Mouse (Mus musculus) CH12F3 (cell line): ENCODE data around the gene Paqr6.
"Not testable (repeated sequence)": the region's sequence is repeated elsewhere in the genome, so short reads cannot be mapped to it uniquely, and the experiment has no call there.

Source experiments
- in situ Hi-C: fragments of 300-500 bp; cut with MboI; formaldehyde crosslinking; loops from 2 replicates; pipeline ENCODE4 v1.14.3; 2020; ENCODE audit warnings: low sequenced_read_pairs

Paqr6 gene

GRCm38 (mm10) chr3:88365705-88366361, 1.4 kb downstream of the Paqr6 start:
- in situ Hi-C loops, result no loop called here

- in situ Hi-C loops, result not testable (repeated sequence)
Measured at GRCm38 (mm10) chr3:88366830-88367428, 2.5 kb downstream of the Paqr6 start.

GRCm38 (mm10) chr3:88367517-88367916, 3.1 kb downstream of the Paqr6 start:
- in situ Hi-C loops, result not testable (repeated sequence)

GRCm38 (mm10) chr3:88368511-88368910, 4.1 kb downstream of the Paqr6 start:
- in situ Hi-C loops, result not testable (repeated sequence)

GRCm38 (mm10) chr3:88372643-88373042, 8.3 kb downstream of the Paqr6 start, which contains the start of gene Bglap3:
TSS of gene Bglap3 (minus strand) at chr3:88372743.
- in situ Hi-C loops, result not testable (repeated sequence)

- in situ Hi-C loops, result not testable (repeated sequence)
Measured at GRCm38 (mm10) chr3:88375750-88376626, 11.6 kb downstream of the Paqr6 start.

- in situ Hi-C loops, result not testable (repeated sequence)
Measured at GRCm38 (mm10) chr3:88376644-88377043, 12.3 kb downstream of the Paqr6 start.

- in situ Hi-C loops, result not testable (repeated sequence)
Measured at GRCm38 (mm10) chr3:88378599-88378998, 14.2 kb downstream of the Paqr6 start, which contains the start of gene Bglap2. TSS of gene Bglap2 (minus strand) at chr3:88378699.

GRCm38 (mm10) chr3:88381389-88382315, 17.3 kb downstream of the Paqr6 start:
- in situ Hi-C loops, result not testable (repeated sequence)

- in situ Hi-C loops, result not testable (repeated sequence)
Measured at GRCm38 (mm10) chr3:88382383-88382782, 18.0 kb downstream of the Paqr6 start.

- in situ Hi-C loops, result no loop called here
Measured at GRCm38 (mm10) chr3:88384364-88384763, 20.0 kb downstream of the Paqr6 start, which contains the start of gene Bglap. TSS of gene Bglap (minus strand) at chr3:88384464.

- in situ Hi-C loops, result no loop called here
Measured at GRCm38 (mm10) chr3:88393776-88394375, 29.5 kb downstream of the Paqr6 start.

- in situ Hi-C loops, result no loop called here
Measured at GRCm38 (mm10) chr3:88395288-88395687, 30.9 kb downstream of the Paqr6 start.

- in situ Hi-C loops, result no loop called here
Measured at GRCm38 (mm10) chr3:88395742-88396141, 31.4 kb downstream of the Paqr6 start.

- in situ Hi-C loops, result no loop called here
Measured at GRCm38 (mm10) chr3:88398666-88399065, 34.3 kb downstream of the Paqr6 start.

GRCm38 (mm10) chr3:88403522-88404230, 39.3 kb downstream of the Paqr6 start:
- in situ Hi-C loops, result no loop called here

- in situ Hi-C loops, result loop anchor here (5.0 kb wide), 1 partner anchor 65 kb away; no protein-coding TSS in a partner anchor
Measured at GRCm38 (mm10) chr3:88407090-88407489, 42.7 kb downstream of the Paqr6 start.

GRCm38 (mm10) chr3:88407529-88407928, 43.1 kb downstream of the Paqr6 start:
- in situ Hi-C loops, result loop anchor here (5.0 kb wide), 1 partner anchor 65 kb away; no protein-coding TSS in a partner anchor

GRCm38 (mm10) chr3:88408953-88409352, 44.6 kb downstream of the Paqr6 start:
- in situ Hi-C loops, result loop anchor here (5.0 kb wide), 1 partner anchor 63 kb away; no protein-coding TSS in a partner anchor
